Mouse (Mus musculus) thymus, postnatal 10 days (tissue): Measurements from ENCODE around the gene Alox12.
A peak's percentile ranks its signal among the peaks of the same experiment; 100 is the strongest.

ENCODE experiments used
- DNase-seq, 2 experiments: peaks; one replicate each; pipeline ENCODE4 v3.0.0; 2021; ENCODE audit warnings: low spot score in 2 of 2

Alox12 gene

GRCm38 (mm10) chr11:70239541-70240279 is 15.4 kb downstream of the Alox12 start, which contains the start of the genes Gm21988 and Rnasek:
Gene Gm21988, minus strand, starts transcription at chr11:70239830.
Gene Rnasek, minus strand, starts transcription at chr11:70239842.
- peak; percentile 61 to 62 for DNase-seq

- DNase-seq, result no peak
These were observed 16.3 kb downstream of the Alox12 start for GRCm38 (mm10) chr11:70238591-70239440.

- DNase-seq, result peak; percentile 96 to 97
These were observed 17.5 kb downstream of the Alox12 start, which contains the start of gene 0610010K14Rik for GRCm38 (mm10) chr11:70237457-70238167. Gene 0610010K14Rik, minus strand, starts transcription at chr11:70237914.

GRCm38 (mm10) chr11:70236717-70237116 is 18.4 kb downstream of the Alox12 start:
- DNase-seq, result no peak

- no peak for DNase-seq
These were observed 19.8 kb downstream of the Alox12 start for GRCm38 (mm10) chr11:70235254-70235900.

- no peak for DNase-seq
These were observed 20.7 kb downstream of the Alox12 start for GRCm38 (mm10) chr11:70234497-70234896.

GRCm38 (mm10) chr11:70234037-70234436 is 21.1 kb downstream of the Alox12 start:
- no peak for DNase-seq

- no peak for DNase-seq
These were observed 22.1 kb downstream of the Alox12 start for GRCm38 (mm10) chr11:70233016-70233415.

- no peak for DNase-seq
These were observed 22.6 kb downstream of the Alox12 start for GRCm38 (mm10) chr11:70232546-70232945.

GRCm38 (mm10) chr11:70230239-70230727 is 24.9 kb downstream of the Alox12 start:
- DNase-seq, result peak; percentile 64 to 88

- DNase-seq, result no peak
These were observed 25.7 kb downstream of the Alox12 start, which contains the start of gene Bcl6b for GRCm38 (mm10) chr11:70229260-70230010. Gene Bcl6b, minus strand, starts transcription at chr11:70229798.

- DNase-seq, result peak; percentile 71 to 78
These were observed 26.3 kb downstream of the Alox12 start for GRCm38 (mm10) chr11:70228828-70229227.

- DNase-seq, result no peak
These were observed 27.4 kb downstream of the Alox12 start for GRCm38 (mm10) chr11:70227661-70228245.

- no peak for DNase-seq
These were observed 28.0 kb downstream of the Alox12 start for GRCm38 (mm10) chr11:70227126-70227525.

GRCm38 (mm10) chr11:70226602-70226890 is 28.6 kb downstream of the Alox12 start:
- DNase-seq, result no peak

GRCm38 (mm10) chr11:70225798-70226601 is 29.2 kb downstream of the Alox12 start:
- no peak for DNase-seq

- DNase-seq, result no peak
These were observed 31.4 kb downstream of the Alox12 start for GRCm38 (mm10) chr11:70223724-70224123.

GRCm38 (mm10) chr11:70221603-70222500 is 33.3 kb downstream of the Alox12 start:
- DNase-seq, result no peak
